Mouse (Mus musculus) MEL (cell line): ENCODE results near the gene Gm13420. TPM values are rescaled to one million over a fixed set of nuclear protein-coding genes. Genes with fewer than 3 reads are reported as not detected.

Experiments used
- DNase-seq: peaks from one replicate; pipeline ENCODE4 v3.0.0; 2011; ENCODE audit warnings: low read depth, low spot score
- H3K27ac ChIP-seq: 2 replicates; pipeline ENCODE4 v1.5.1; 2012; ENCODE audit warnings: low read depth, mild to moderate bottlenecking, control low read depth, low read length, moderate library complexity; ENCODE audit not compliant: control insufficient read depth
- H3K27me3 ChIP-seq, 2 experiments: fragments of 150-350 bp in 1 of 2; sonication (generic) in 1 of 2; 2 replicates each; pipeline ENCODE4 v1.6.1; 2012; ENCODE audit warnings: low read length in 2 of 2, mild to moderate bottlenecking in 2 of 2, improper control_type of control experiment in 1 of 2, moderate library complexity in 1 of 2; ENCODE audit not compliant: insufficient read depth in 2 of 2, control insufficient read depth in 1 of 2
- H3K36me3 ChIP-seq, 2 experiments: 2 replicates each; pipeline ENCODE4 v1.6.1; 2012 to 2014; ENCODE audit warnings: low read length in 2 of 2, improper control_type of control experiment in 1 of 2, inconsistent platforms in 1 of 2, mild to moderate bottlenecking in 1 of 2; ENCODE audit not compliant: insufficient read depth in 2 of 2, control insufficient read depth in 1 of 2
- H3K4me1 ChIP-seq, 2 experiments: fragments of 150-350 bp in 1 of 2; sonication (generic) in 1 of 2; 2 replicates each; pipeline ENCODE4 v1.6.1; 2012; ENCODE audit warnings: low read length in 2 of 2, improper control_type of control experiment in 1 of 2, mild to moderate bottlenecking in 1 of 2; ENCODE audit not compliant: insufficient read depth in 2 of 2, control insufficient read depth in 1 of 2
- H3K4me3 ChIP-seq, 2 experiments: fragments of 150-350 bp in 1 of 2; sonication (generic) in 1 of 2; 2 replicates each; pipeline ENCODE4 v1.5.1; 2012; ENCODE audit warnings: low read depth in 2 of 2, low read length in 2 of 2, mild to moderate bottlenecking in 2 of 2, moderate library complexity in 2 of 2, control low read depth in 1 of 2, improper control_type of control experiment in 1 of 2; ENCODE audit not compliant: control insufficient read depth in 1 of 2, insufficient read depth in 1 of 2
- H3K79me2 ChIP-seq: 2 replicates; pipeline ENCODE4 v1.6.1; 2012; ENCODE audit warnings: mild to moderate bottlenecking, low read length, moderate library complexity; ENCODE audit not compliant: control insufficient read depth, poor library complexity, insufficient read depth
- H3K9ac ChIP-seq: 2 replicates; pipeline ENCODE4 v1.6.1; 2012; ENCODE audit warnings: low read depth, mild to moderate bottlenecking, control low read depth, low read length, moderate library complexity; ENCODE audit not compliant: control insufficient read depth, poor library complexity, severe bottlenecking
- H3K9me3 ChIP-seq: fragments of 150-350 bp; sonication (generic); replicated peaks from 2 replicates; pipeline ENCODE4 v1.6.1; 2012; ENCODE audit warnings: mild to moderate bottlenecking, low read length, improper control_type of control experiment, moderate library complexity; ENCODE audit not compliant: insufficient read depth
- CHD2 ChIP-seq: IDR thresholded peaks from 2 replicates; pipeline ENCODE4 v1.6.1; 2011; ENCODE audit warnings: low read length, improper control_type of control experiment
- E2F4 ChIP-seq: IDR thresholded peaks from 2 replicates; pipeline ENCODE4 v1.6.1; 2011; ENCODE audit warnings: low read depth, low read length, improper control_type of control experiment, borderline replicate concordance
- GABPA ChIP-seq: IDR thresholded peaks from 2 replicates; pipeline ENCODE4 v1.6.1; 2012; ENCODE audit warnings: low read depth, mild to moderate bottlenecking, inconsistent platforms, low read length, improper control_type of control experiment, moderate library complexity
- JUND ChIP-seq: IDR thresholded peaks from 2 replicates; pipeline ENCODE4 v1.6.1; 2011; ENCODE audit warnings: low read depth, mild to moderate bottlenecking, improper control_type of control experiment, low read length
- KAT2A ChIP-seq: conservative IDR thresholded peaks from 2 replicates; pipeline ENCODE4 v1.6.1; 2012; ENCODE audit warnings: low read depth, low read length, improper control_type of control experiment, inconsistent platforms
- MAX ChIP-seq: IDR thresholded peaks from 2 replicates; pipeline ENCODE4 v1.6.1; 2011; ENCODE audit warnings: low read length, improper control_type of control experiment
- MAZ ChIP-seq: IDR thresholded peaks from 2 replicates; pipeline ENCODE4 v1.6.1; 2012; ENCODE audit warnings: low read depth, mild to moderate bottlenecking, inconsistent platforms, low read length, improper control_type of control experiment
- MEF2A ChIP-seq: IDR thresholded peaks from 2 replicates; pipeline ENCODE4 v1.6.1; 2014; ENCODE audit warnings: low read depth, mild to moderate bottlenecking, inconsistent platforms, low read length, improper control_type of control experiment; ENCODE audit not compliant: poor library complexity, insufficient replicate concordance, severe bottlenecking; ENCODE audit errors: extremely low read depth
- MXI1 ChIP-seq: IDR thresholded peaks from 2 replicates; pipeline ENCODE4 v1.6.1; 2011; ENCODE audit warnings: mild to moderate bottlenecking, low read depth, low read length, improper control_type of control experiment
- MYB ChIP-seq: IDR thresholded peaks from 2 replicates; pipeline ENCODE4 v1.6.1; 2011; ENCODE audit warnings: mild to moderate bottlenecking, low read depth, low read length, improper control_type of control experiment
- MYC ChIP-seq: IDR thresholded peaks from 2 replicates; pipeline ENCODE4 v1.6.1; 2011; ENCODE audit warnings: low read depth, mild to moderate bottlenecking, low read length, improper control_type of control experiment, moderate library complexity
- NELFE ChIP-seq: IDR thresholded peaks from 2 replicates; pipeline ENCODE4 v1.6.1; 2011; ENCODE audit warnings: low read depth, low read length, improper control_type of control experiment
- NRF1 ChIP-seq: IDR thresholded peaks from 2 replicates; pipeline ENCODE4 v1.6.1; 2014; ENCODE audit warnings: low read depth, mild to moderate bottlenecking, inconsistent platforms, low read length, improper control_type of control experiment, moderate library complexity; ENCODE audit not compliant: poor library complexity, insufficient read depth, severe bottlenecking
- POLR2A ChIP-seq, 2 experiments: IDR thresholded peaks; 2 replicates each; pipeline ENCODE4 v1.6.1; 2011 to 2012; ENCODE audit warnings: low read length in 2 of 2, mild to moderate bottlenecking in 2 of 2, control low read depth in 1 of 2, improper control_type of control experiment in 1 of 2, low read depth in 1 of 2, moderate library complexity in 1 of 2; ENCODE audit not compliant: control insufficient read depth in 1 of 2, insufficient read depth in 1 of 2, poor library complexity in 1 of 2
- POLR2AphosphoS2 ChIP-seq: IDR thresholded peaks from 2 replicates; pipeline ENCODE4 v1.6.1; 2011; ENCODE audit warnings: low read length, improper control_type of control experiment
- POLR2AphosphoS5 ChIP-seq: IDR thresholded peaks from 2 replicates; pipeline ENCODE4 v1.6.1; 2012; ENCODE audit warnings: low read depth, borderline replicate concordance, mild to moderate bottlenecking, inconsistent platforms, low read length, moderate library complexity, mixed read lengths
- RAD21 ChIP-seq: IDR thresholded peaks from 2 replicates; pipeline ENCODE4 v1.6.1; 2011; ENCODE audit warnings: mild to moderate bottlenecking, low read depth, low read length, improper control_type of control experiment
- SIN3A ChIP-seq: IDR thresholded peaks from 2 replicates; pipeline ENCODE4 v1.6.1; 2012; ENCODE audit warnings: low read length, improper control_type of control experiment, inconsistent platforms
- SMC3 ChIP-seq: IDR thresholded peaks from 2 replicates; pipeline ENCODE4 v1.6.1; 2011; ENCODE audit warnings: low read depth, low read length, improper control_type of control experiment
- TAL1 ChIP-seq: IDR thresholded peaks from 2 replicates; pipeline ENCODE4 v1.6.1; 2012; ENCODE audit warnings: mild to moderate bottlenecking, inconsistent platforms, low read length, moderate library complexity, mixed read lengths
- TBP ChIP-seq: IDR thresholded peaks from 2 replicates; pipeline ENCODE4 v1.8.0; 2011; ENCODE audit warnings: low read depth, low read length, improper control_type of control experiment
- UBTF ChIP-seq: IDR thresholded peaks from 2 replicates; pipeline ENCODE4 v1.6.1; 2012; ENCODE audit warnings: low read depth, mild to moderate bottlenecking, inconsistent platforms, low read length, improper control_type of control experiment, moderate library complexity, borderline replicate concordance; ENCODE audit not compliant: insufficient read depth
- USF1 ChIP-seq: IDR thresholded peaks from 2 replicates; pipeline ENCODE4 v1.6.1; 2014; ENCODE audit warnings: low read depth, mild to moderate bottlenecking, inconsistent platforms, low read length, improper control_type of control experiment, moderate library complexity
- USF2 ChIP-seq, 2 experiments: IDR thresholded peaks; 2 replicates each; pipeline ENCODE4 v1.6.1; 2011 to 2012; ENCODE audit warnings: improper control_type of control experiment in 2 of 2, low read length in 2 of 2, borderline replicate concordance in 1 of 2, inconsistent platforms in 1 of 2, low read depth in 1 of 2, mild to moderate bottlenecking in 1 of 2; ENCODE audit not compliant: insufficient read depth in 1 of 2
- ZKSCAN1 ChIP-seq: IDR thresholded peaks from 2 replicates; pipeline ENCODE4 v1.6.1; 2012; ENCODE audit warnings: low read depth, mild to moderate bottlenecking, inconsistent platforms, low read length, improper control_type of control experiment, moderate library complexity
- ZMIZ1 ChIP-seq: IDR thresholded peaks from 2 replicates; pipeline ENCODE4 v1.6.1; 2012; ENCODE audit warnings: low read depth, mild to moderate bottlenecking, inconsistent platforms, low read length, improper control_type of control experiment, moderate library complexity
- ZNF384 ChIP-seq: IDR thresholded peaks from 2 replicates; pipeline ENCODE4 v1.6.1; 2012; ENCODE audit warnings: low read depth, mild to moderate bottlenecking, inconsistent platforms, low read length, improper control_type of control experiment
- polyA plus RNA-seq, 2 experiments: library from polyadenylated mRNA; stranded (reverse) in 1 of 2; unstranded in 1 of 2; fragments of >175 nt in 1 of 2; fragments of >200 nt in 1 of 2; gene quantifications; 2 replicates each; pipeline versions ENCODE4 v1.2.1 to v1.2.4; 2012; ENCODE audit warnings: low replicate concordance in 2 of 2, low read depth in 1 of 2; ENCODE audit not compliant: insufficient read length in 2 of 2, insufficient read depth in 1 of 2, missing spikeins in 1 of 2
- total RNA-seq: library from RNA; depleted of rRNA; stranded (reverse); fragments of 300-350 nt; gene quantifications from 2 replicates; pipeline ENCODE4 v1.2.3, GENCODE M21; 2012

Gm13420 gene
- total and polyA plus RNA-seq, 3 experiments = 0.07 TPM; not detected in 2

DNA sequence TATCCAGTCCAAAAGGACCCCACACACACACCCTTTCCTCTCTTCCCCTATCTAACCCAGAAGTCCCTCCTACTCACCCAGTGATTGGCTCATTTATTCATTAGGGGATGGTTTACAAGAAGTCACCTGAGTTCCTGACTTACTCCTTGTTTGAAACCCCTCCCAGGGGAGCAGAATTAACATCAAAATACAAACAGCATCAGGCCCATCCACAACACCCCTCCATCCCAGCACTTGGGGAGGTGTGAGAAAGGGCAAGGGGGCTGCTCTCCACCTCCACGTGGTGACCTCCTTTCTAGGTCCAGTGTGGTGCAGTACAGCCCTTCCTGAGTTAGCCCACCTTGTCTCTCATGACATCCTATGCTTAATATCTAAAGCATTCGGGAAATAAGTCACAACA is 22.0 kb downstream of the Gm13420 start:
- Histone ChIP-seq H3K79me2 (no peaks in the 10 kb centered on the region), H3K9ac (no peak overlapping the region), H3K27me3 (no peaks in the 10 kb centered on the region), H3K9me3 (no peaks in the 10 kb centered on the region), H3K4me1 (0 out of 4 replicates have a peak, but pooled peaks cover 0 to 2% of the 10 kb centered on the region in 2 experiments), H3K4me3 (no peak overlapping the region), H3K27ac (no peak overlapping the region), H3K36me3 (peaks cover 0 to 2% of the 10 kb centered on the region in 2 experiments; a peak in 1 of 4 replicates)
- TF ChIP-seq TBP (no peak), MAZ (no peak), ZMIZ1 (no peak), TAL1 (no peak), POLR2AphosphoS5 (no peak), SMC3 (no peak), ZKSCAN1 (no peak), MYB (no peak), CHD2 (no peak), GABPA (no peak), MYC (no peak), JUND (no peak), NRF1 (no peak), E2F4 (no peak), ZNF384 (no peak), USF1 (no peak), POLR2AphosphoS2 (no peak)
- DNase-seq = no peak

- Histone ChIP-seq H3K9ac (no peak overlapping the region), H3K27me3 (no peaks in the 10 kb centered on the region), H3K4me1 (0 out of 4 replicates have a peak, but pooled peaks cover 0 to 2% of the 10 kb centered on the region in 2 experiments), H3K27ac (no peak overlapping the region), H3K4me3 (no peak overlapping the region), H3K36me3 (peaks cover 0 to 4% of the 10 kb centered on the region in 2 experiments; a peak in 1 of 4 replicates), H3K9me3 (no peaks in the 10 kb centered on the region), H3K79me2 (no peaks in the 10 kb centered on the region)
- no peak for DNase-seq
- TF ChIP-seq USF2 (IDR thresholded peaks at IDR 0.05; ENCODE audit: borderline replicate concordance in 1 of 2, insufficient read depth in 1 of 2, low read depth in 1 of 2, low read length in 2 of 2) (no peak), ZKSCAN1 (no peak), UBTF (no peak), MEF2A (no peak), KAT2A (no peak), MYC (no peak), POLR2A (IDR thresholded peaks at IDR 0.05; ENCODE audit: control insufficient read depth in 1 of 2, insufficient read depth in 1 of 2, low read depth in 1 of 2, low read length in 2 of 2, poor library complexity in 1 of 2) (no peak), NELFE (no peak), SIN3A (no peak), TAL1 (no peak), ZNF384 (no peak), MAX (no peak), GABPA (no peak), TBP (no peak), NRF1 (no peak), MAZ (no peak), RAD21 (no peak), SMC3 (no peak), E2F4 (no peak), MXI1 (no peak)
These were observed 26.7 kb downstream of the Gm13420 start for GRCm38 (mm10) chr2:29724664-29725365.
